Mouse (Mus musculus) lung, postnatal 0 days (tissue): Measurements from ENCODE around the gene Rmnd5a. TPM values are rescaled to one million over a fixed set of nuclear protein-coding genes. Genes with fewer than 3 reads are reported as not detected.
"Not testable (repeated sequence)": the region's sequence is repeated elsewhere in the genome, so short reads cannot be mapped to it uniquely, and the experiment has no call there.

Experiments used
- ATAC-seq: fragments of 200-750 bp; cut with Nextera tagmentation; 2 replicates; pipeline ENCODE4 v1.8.0; 2017; ENCODE audit warnings: moderate library complexity
- DNase-seq: peaks from one replicate; pipeline ENCODE4 v3.0.0-alpha.2; 2016; ENCODE audit warnings: low spot score
- H3K27ac ChIP-seq: fragments of 300-500 bp; sonication (generic); 2 replicates; pipeline ENCODE4 v1.5.1; 2014; ENCODE audit warnings: antibody characterized with exemption, mild to moderate bottlenecking, low read length, mixed read lengths
- H3K27me3 ChIP-seq: fragments of 300-500 bp; sonication (generic); replicated peaks from 2 replicates; pipeline ENCODE4 v1.6.1; 2014; ENCODE audit warnings: low read length, mixed read lengths; ENCODE audit not compliant: insufficient read depth
- H3K36me3 ChIP-seq: fragments of 300-500 bp; sonication (generic); 2 replicates; pipeline ENCODE4 v1.6.1; 2014; ENCODE audit warnings: low read length, mixed read lengths; ENCODE audit not compliant: insufficient read depth
- H3K4me1 ChIP-seq: fragments of 300-500 bp; sonication (generic); 2 replicates; pipeline ENCODE4 v1.6.1; 2014; ENCODE audit warnings: antibody characterized with exemption, low read depth, low read length, mixed read lengths; ENCODE audit not compliant: insufficient read depth
- H3K4me2 ChIP-seq: fragments of 300-500 bp; sonication (generic); replicated peaks from 2 replicates; pipeline ENCODE4 v1.6.1; 2014; ENCODE audit warnings: low read depth, mild to moderate bottlenecking, low read length, moderate library complexity, mixed read lengths
- H3K4me3 ChIP-seq: fragments of 300-500 bp; sonication (generic); 2 replicates; pipeline ENCODE4 v1.5.1; 2014; ENCODE audit warnings: low read depth, low read length
- H3K9ac ChIP-seq: fragments of 300-500 bp; sonication (generic); replicated peaks from 2 replicates; pipeline ENCODE4 v1.6.1; 2014; ENCODE audit warnings: low read depth, mild to moderate bottlenecking
- H3K9me3 ChIP-seq: fragments of 300-500 bp; sonication (generic); 2 replicates; pipeline ENCODE4 v1.6.1; 2016; ENCODE audit warnings: low read length, mixed read lengths
- CTCF ChIP-seq: IDR thresholded peaks from 2 replicates; pipeline ENCODE4 v1.5.1; 2016; ENCODE audit warnings: antibody characterized with exemption, mild to moderate bottlenecking
- EP300 ChIP-seq: IDR thresholded peaks from 2 replicates; pipeline ENCODE4 v1.6.1; 2016; ENCODE audit warnings: antibody characterized with exemption, mild to moderate bottlenecking, control low read depth
- WGBS: fragments of 180-500 bp; shearing (Covaris S2); extraction: QIAGEN DNeasy Blood & Tissue Kit; methylation state at CpG from one replicate; pipeline ENCODE4 v1.1.7; 2014; 5-methylcytosine and 5-hydroxymethylcytosine counted together
- polyA plus RNA-seq: library from polyadenylated mRNA; unstranded; fragments of >200 nt; fragmentation: Nextera tagmentation; extraction: Ambion mirVana; gene quantifications from 2 replicates; pipeline ENCODE4 v1.2.1, GENCODE M21; 2015

Rmnd5a gene
- polyA plus RNA-seq, 1 experiment from 2014 or later, result 12.5 TPM

- WGBS, result 76% methylated on average over 1 of the region's 1 CpGs
- no peak for ATAC-seq
- no peak overlapping the region for H3K27ac ChIP-seq
- no peak overlapping the region for H3K4me2 ChIP-seq
- no peaks in the 10 kb centered on the region for H3K36me3 ChIP-seq
- no peaks in the 10 kb centered on the region for H3K27me3 ChIP-seq
- H3K9me3 ChIP-seq, result no peaks in the 10 kb centered on the region
- no peak for DNase-seq
- H3K4me1 ChIP-seq, result no peaks in the 10 kb centered on the region
- no peak overlapping the region for H3K9ac ChIP-seq
- TF ChIP-seq EP300 (no peak), CTCF (no peak)
- H3K4me3 ChIP-seq, result no peak overlapping the region
Measured at GRCm38 (mm10) chr6:71480136-71480535, 39.7 kb upstream of the Rmnd5a start.

GRCm38 (mm10) chr6:71479588-71479987, 39.2 kb upstream of the Rmnd5a start:
- H3K9ac ChIP-seq, DNase-seq, H3K27ac ChIP-seq, ATAC-seq, H3K36me3 ChIP-seq, H3K9me3 ChIP-seq, H3K27me3 ChIP-seq, H3K4me3 ChIP-seq, H3K4me2 ChIP-seq, H3K4me1 ChIP-seq: not testable (repeated sequence)
- 94% methylated on average over 2 of the region's 2 CpGs for WGBS

GRCm38 (mm10) chr6:71478816-71479568, 38.6 kb upstream of the Rmnd5a start:
- not testable (repeated sequence) for H3K4me3 ChIP-seq, H3K9ac ChIP-seq, DNase-seq, H3K4me1 ChIP-seq, H3K4me2 ChIP-seq, ATAC-seq, H3K9me3 ChIP-seq, H3K27me3 ChIP-seq, H3K27ac ChIP-seq, H3K36me3 ChIP-seq
- 95% methylated on average over 7 of the region's 10 CpGs for WGBS

GRCm38 (mm10) chr6:71476783-71477182, 36.3 kb upstream of the Rmnd5a start:
- Histone ChIP-seq H3K36me3 (no peaks in the 10 kb centered on the region), H3K9ac (no peak overlapping the region), H3K4me1 (no peaks in the 10 kb centered on the region), H3K4me3 (no peak overlapping the region), H3K4me2 (no peak overlapping the region), H3K9me3 (no peaks in the 10 kb centered on the region), H3K27ac (no peak overlapping the region), H3K27me3 (no peaks in the 10 kb centered on the region)
- TF ChIP-seq EP300 (no peak), CTCF (no peak)
- WGBS, result 57% methylated on average over 5 of the region's 5 CpGs
- ATAC-seq, result no peak
- no peak for DNase-seq

GRCm38 (mm10) chr6:71475604-71476003, 35.2 kb upstream of the Rmnd5a start:
- H3K36me3 ChIP-seq, result no peaks in the 10 kb centered on the region
- H3K9ac ChIP-seq, result no peak overlapping the region
- H3K4me3 ChIP-seq, result no peak overlapping the region
- TF ChIP-seq CTCF, result no peak
- no peak for TF ChIP-seq EP300
- no peak overlapping the region for H3K4me2 ChIP-seq
- H3K4me1 ChIP-seq, result no peaks in the 10 kb centered on the region
- H3K27ac ChIP-seq, result no peak overlapping the region
- ATAC-seq (no peak), DNase-seq (no peak)
- no peaks in the 10 kb centered on the region for H3K27me3 ChIP-seq
- WGBS, result 83% methylated on average over 3 of the region's 3 CpGs
- no peaks in the 10 kb centered on the region for H3K9me3 ChIP-seq

- ATAC-seq, result no peak
- Histone ChIP-seq H3K36me3 (no peaks in the 10 kb centered on the region), H3K27me3 (no peaks in the 10 kb centered on the region), H3K4me1 (no peaks in the 10 kb centered on the region), H3K9me3 (no peaks in the 10 kb centered on the region), H3K4me2 (no peak overlapping the region), H3K27ac (no peak overlapping the region), H3K4me3 (no peak overlapping the region), H3K9ac (no peak overlapping the region)
- TF ChIP-seq EP300, result no peak
- TF ChIP-seq CTCF, result no peak
- WGBS, result 74% methylated on average over 1 of the region's 1 CpGs
- no peak for DNase-seq
Measured at GRCm38 (mm10) chr6:71472786-71473185, 32.3 kb upstream of the Rmnd5a start.
